ENCODE assay signal across 22 mouse cellular contexts in the genomic region with DNA sequence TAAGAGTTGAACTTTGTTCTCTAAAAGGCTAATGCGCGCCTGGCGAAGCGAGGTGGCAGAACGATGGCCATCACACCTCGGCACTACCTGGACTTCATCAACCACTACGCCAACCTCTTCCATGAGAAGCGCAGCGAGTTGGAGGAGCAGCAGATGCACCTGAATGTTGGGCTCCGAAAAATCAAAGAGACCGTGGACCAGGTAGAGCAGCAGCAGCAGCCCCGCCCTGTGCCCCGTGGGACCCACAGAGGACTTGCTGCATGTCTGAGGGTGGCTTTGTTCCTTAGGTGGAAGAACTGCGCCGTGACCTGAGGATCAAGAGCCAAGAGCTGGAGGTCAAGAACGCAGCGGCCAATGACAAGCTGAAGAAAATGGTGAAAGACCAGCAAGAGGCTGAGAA. TPM values are rescaled to one million over a fixed set of nuclear protein-coding genes. Genes with fewer than 3 reads are reported as not detected.
"Had no signal": no experiment of that assay in that cellular context is flagged by ENCODE, and none has a peak within 500 bp of the region (broad histone marks: within the 10 kb centered on the region; RNA-seq: fewer than 3 reads in every experiment).

No protein-coding gene starts in this region.

- DNase-seq: left cerebral cortex, postnatal 4 days; liver; liver, embryonic 13.5 days; liver, postnatal 0 days; lung, adult 18-20 months; lung, adult 2 months; lung, embryonic 14.5 days; lung, postnatal 10 days; lung, postnatal 14 days; lung, postnatal 36 days; lung, postnatal 4 days; midbrain, embryonic 14.5 days had no signal

RNA-seq across cellular contexts. Expression of gene 1700001K19Rik, which starts 31.0 kb away (rescaled TPM):
- total RNA-seq: left cerebral cortex, postnatal 10 days; left cerebral cortex, postnatal 14 days; left cerebral cortex, postnatal 25 days; left cerebral cortex, postnatal 36 days; left cerebral cortex, postnatal 4 days; liver, adult 2 months; megakaryocyte progenitor cell, adult 5-6 weeks; megakaryocyte, adult 5-6 weeks; megakaryocyte-erythroid progenitor cell, adult 5-6 weeks; midbrain, postnatal 0 days; monocyte, adult 5-6 weeks had no signal
